Mouse (Mus musculus) heart, adult 2 months (tissue): ENCODE results near the gene Trpc1.

Experiments
- CTCF ChIP-seq: fragments of 200-600 bp; IDR thresholded peaks from 2 replicates; pipeline ENCODE4 v1.8.1; 2022; ENCODE audit warnings: antibody characterized with exemption, mild to moderate bottlenecking, moderate library complexity
- EP300 ChIP-seq: fragments of 200-500 bp; IDR thresholded peaks from 2 replicates; pipeline ENCODE4 v1.6.1; 2011; ENCODE audit warnings: low read depth, low read length, control low read depth; ENCODE audit not compliant: insufficient read depth
- POLR2A ChIP-seq: fragments of 200-500 bp; IDR thresholded peaks from 2 replicates; pipeline ENCODE4 v1.6.1; 2011; ENCODE audit warnings: mild to moderate bottlenecking, low read depth, low read length, control low read depth; ENCODE audit not compliant: insufficient read depth

- TF ChIP-seq CTCF (peak; percentile 35; the same call in 1 of the 2 replicates), POLR2A (no peak), EP300 (no peak)
These were observed 13.9 kb downstream of the Trpc1 start for GRCm38 (mm10) chr9:95736238-95736637.
